Mouse (Mus musculus): ENCODE measurements around the gene Eid1. TPM values are rescaled to one million over a fixed set of nuclear protein-coding genes. Genes with fewer than 3 reads are reported as not detected.
A peak's percentile ranks its signal among the peaks of the same experiment; 100 is the strongest.

Gene Eid1
- total RNA-seq, 1 experiment = 23.6 TPM

GRCm38 (mm10) chr2:125723408-125724085 lies 50.7 kb downstream of the Eid1 start:
- no peaks in the 10 kb centered on the region for H3K36me3 ChIP-seq (ENCODE audit: control insufficient read depth, insufficient read depth, low read length, poor library complexity, severe bottlenecking)
- H3K9me3 ChIP-seq (ENCODE audit: control insufficient read depth, insufficient read depth, low read depth, low read length) = no peaks in the 10 kb centered on the region
- in situ Hi-C loops (cut with MboI; ENCODE audit: low sequenced_read_pairs in 2 of 2, unreplicated experiment in 2 of 2) = no loop called here
- TF ChIP-seq MAFK (IDR thresholded peaks at IDR 0.05; ENCODE audit: insufficient read depth, low read depth, low read length) = no peak
- no peak for TF ChIP-seq HCFC1 (IDR thresholded peaks at IDR 0.05; ENCODE audit: borderline replicate concordance, insufficient read depth, low read length)
- TF ChIP-seq ZC3H11A (IDR thresholded peaks at IDR 0.05; ENCODE audit: borderline replicate concordance, low read depth, low read length) = no peak
- TF ChIP-seq CHD2 (IDR thresholded peaks at IDR 0.05; ENCODE audit: low read depth, low read length) = no peak
- TF ChIP-seq ZNF384 (IDR thresholded peaks at IDR 0.05; ENCODE audit: low read depth, low read length) = no peak
- peaks cover 0 to 11% of the 10 kb centered on the region in 2 experiments; a peak in 2 of 4 replicates for H3K4me1 ChIP-seq (ENCODE audit: control insufficient read depth in 2 of 2, insufficient read depth in 2 of 2, low read length in 2 of 2, poor library complexity in 1 of 2)
- H3K4me3 ChIP-seq (ENCODE audit: insufficient read depth in 1 of 2, low read depth in 1 of 2, low read length in 2 of 2, poor library complexity in 1 of 2, severe bottlenecking in 1 of 2) = peak overlapping the region; percentile 42 to 53
- H3K27ac ChIP-seq (ENCODE audit: insufficient read depth, low read depth, low read length, poor library complexity, severe bottlenecking) = no peak overlapping the region
- no peak for DNase-seq (ENCODE audit: low read depth, low spot score)
- H3K9ac ChIP-seq (ENCODE audit: insufficient read depth, low read depth, low read length, poor library complexity, severe bottlenecking) = no peak overlapping the region

- Histone ChIP-seq H3K27ac (ENCODE audit: insufficient read depth, low read depth, low read length, poor library complexity, severe bottlenecking) (no peak within 1 kb of the TSS), H3K36me3 (ENCODE audit: control insufficient read depth, insufficient read depth, low read length, poor library complexity, severe bottlenecking) (no peaks in the 10 kb centered on the region), H3K4me1 (ENCODE audit: control insufficient read depth in 2 of 2, insufficient read depth in 2 of 2, low read length in 2 of 2, poor library complexity in 1 of 2) (peaks cover 0 to 11% of the 10 kb centered on the region in 2 experiments; a peak in 2 of 4 replicates), H3K4me3 (ENCODE audit: insufficient read depth in 1 of 2, low read depth in 1 of 2, low read length in 2 of 2, poor library complexity in 1 of 2, severe bottlenecking in 1 of 2) (peak within 1 kb of the TSS; percentile 42 to 53), H3K9me3 (ENCODE audit: control insufficient read depth, insufficient read depth, low read depth, low read length) (no peaks in the 10 kb centered on the region), H3K9ac (ENCODE audit: insufficient read depth, low read depth, low read length, poor library complexity, severe bottlenecking) (no peak within 1 kb of the TSS)
- in situ Hi-C loops (cut with MboI; ENCODE audit: low sequenced_read_pairs in 2 of 2, unreplicated experiment in 2 of 2) = no loop called here
- DNase-seq (ENCODE audit: low read depth, low spot score) = no peak
- no peak for TF ChIP-seq ZC3H11A (IDR thresholded peaks at IDR 0.05; ENCODE audit: borderline replicate concordance, low read depth, low read length)
- TF ChIP-seq CHD2 (IDR thresholded peaks at IDR 0.05; ENCODE audit: low read depth, low read length) = no peak
- TF ChIP-seq HCFC1 (IDR thresholded peaks at IDR 0.05; ENCODE audit: borderline replicate concordance, insufficient read depth, low read length) = no peak
- no peak for TF ChIP-seq MAFK (IDR thresholded peaks at IDR 0.05; ENCODE audit: insufficient read depth, low read depth, low read length)
- TF ChIP-seq ZNF384 (IDR thresholded peaks at IDR 0.05; ENCODE audit: low read depth, low read length) = no peak
These were observed 51.2 kb downstream of the Eid1 start, which contains the start of gene Shc4 for GRCm38 (mm10) chr2:125724086-125724430. Gene Shc4 (minus strand): TSS chr2:125724148.

Other genes starting within 250 kb of the Eid1 start
- gene Gm9913, start 168.0 kb upstream of the Eid1 start, total RNA-seq (2012; rRNA removed) = 0.32 TPM in 1 of 2 replicates, not detected in the other
- 6.8 and 9.6 TPM in 2 replicates for gene Fbn1, start 165.1 kb upstream of the Eid1 start, total RNA-seq (2012; rRNA removed)
- 12.5 and 16.2 TPM in 2 replicates for gene Cep152, start 48.0 kb upstream of the Eid1 start, total RNA-seq (2012; rRNA removed)
- gene Shc4, start 51.1 kb downstream of the Eid1 start, total RNA-seq (2012; rRNA removed) = 0.79 and 1.1 TPM in 2 replicates
- 11.7 and 14.9 TPM in 2 replicates for gene Secisbp2l, start 109.8 kb downstream of the Eid1 start, total RNA-seq (2012; rRNA removed)
- 16.3 and 20.1 TPM in 2 replicates for gene Galk2, start 186.0 kb downstream of the Eid1 start, total RNA-seq (2012; rRNA removed)
- 82.2 and 114 TPM in 2 replicates for gene Cops2, start 186.0 kb downstream of the Eid1 start, total RNA-seq (2012; rRNA removed)

Data from ES-E14 (cell line).